Mouse (Mus musculus) neural tube, embryonic 12.5 days (tissue): Measurements from ENCODE around the gene Slc9a2. TPM values are rescaled to one million over a fixed set of nuclear protein-coding genes. Genes with fewer than 3 reads are reported as not detected.
A peak's percentile ranks its signal among the peaks of the same experiment; 100 is the strongest.
"Not testable (repeated sequence)": the region's sequence is repeated elsewhere in the genome, so short reads cannot be mapped to it uniquely, and the experiment has no call there.

Experiments used
- ATAC-seq: fragments of 200-750 bp; cut with Nextera tagmentation; 2 replicates; pipeline ENCODE4 v1.8.0; 2017; ENCODE audit warnings: low read depth, mild to moderate bottlenecking, moderate TSS enrichment, moderate library complexity; ENCODE audit not compliant: low FRiP score
- H3K27ac ChIP-seq: fragments of 300-500 bp; sonication (generic); 2 replicates; pipeline ENCODE4 v1.5.1; 2016
- H3K27me3 ChIP-seq: fragments of 300-500 bp; sonication (generic); replicated peaks from 2 replicates; pipeline ENCODE4 v1.6.1; 2016; ENCODE audit warnings: mild to moderate bottlenecking
- H3K36me3 ChIP-seq: fragments of 300-500 bp; sonication (generic); 2 replicates; pipeline ENCODE4 v1.6.1; 2016; ENCODE audit warnings: mild to moderate bottlenecking
- H3K4me1 ChIP-seq: fragments of 300-500 bp; sonication (generic); 2 replicates; pipeline ENCODE4 v1.6.1; 2016
- H3K4me2 ChIP-seq: fragments of 300-500 bp; sonication (generic); replicated peaks from 2 replicates; pipeline ENCODE4 v1.6.1; 2016; ENCODE audit warnings: mild to moderate bottlenecking
- H3K4me3 ChIP-seq: fragments of 300-500 bp; sonication (generic); 2 replicates; pipeline ENCODE4 v1.5.1; 2016
- H3K9ac ChIP-seq: fragments of 300-500 bp; sonication (generic); 2 replicates; pipeline ENCODE4 v1.6.1; 2016; ENCODE audit warnings: mild to moderate bottlenecking
- H3K9me3 ChIP-seq: fragments of 300-500 bp; sonication (generic); 2 replicates; pipeline ENCODE4 v1.6.1; 2016; ENCODE audit warnings: mild to moderate bottlenecking
- whole genome bisulfite sequencing: fragments of 180-500 bp; shearing (Covaris S2); methylation state at CpG from one replicate; pipeline ENCODE4 v1.1.7; 2016; 5-methylcytosine and 5-hydroxymethylcytosine counted together
- polyA plus RNA-seq: library from polyadenylated mRNA; unstranded; fragments of >200 nt; fragmentation: Nextera tagmentation; extraction: Ambion mirVana; gene quantifications from 2 replicates; pipeline ENCODE4 v1.2.1, GENCODE M21; 2016

Gene Slc9a2
- polyA plus RNA-seq, 1 experiment from 2014 or later = not detected

- ATAC-seq, H3K4me2 ChIP-seq, H3K36me3 ChIP-seq, H3K27ac ChIP-seq, H3K27me3 ChIP-seq, H3K9me3 ChIP-seq, H3K4me1 ChIP-seq, H3K4me3 ChIP-seq, H3K9ac ChIP-seq: not testable (repeated sequence)
- 10% methylated on average over 3 of the region's 3 CpGs for WGBS
These were observed 12.9 kb upstream of the Slc9a2 start for GRCm38 (mm10) chr1:40667442-40667841.

- Histone ChIP-seq H3K4me3 (no peak overlapping the region), H3K27me3 (no peaks in the 10 kb centered on the region), H3K27ac (no peak overlapping the region), H3K4me2 (no peak overlapping the region), H3K9ac (no peak overlapping the region), H3K36me3 (no peaks in the 10 kb centered on the region), H3K4me1 (no peaks in the 10 kb centered on the region), H3K9me3 (no peaks in the 10 kb centered on the region)
- ATAC-seq = no peak
- WGBS = 86% methylated on average over 3 of the region's 3 CpGs
These were observed 10.3 kb upstream of the Slc9a2 start for GRCm38 (mm10) chr1:40670025-40670424.

DNA sequence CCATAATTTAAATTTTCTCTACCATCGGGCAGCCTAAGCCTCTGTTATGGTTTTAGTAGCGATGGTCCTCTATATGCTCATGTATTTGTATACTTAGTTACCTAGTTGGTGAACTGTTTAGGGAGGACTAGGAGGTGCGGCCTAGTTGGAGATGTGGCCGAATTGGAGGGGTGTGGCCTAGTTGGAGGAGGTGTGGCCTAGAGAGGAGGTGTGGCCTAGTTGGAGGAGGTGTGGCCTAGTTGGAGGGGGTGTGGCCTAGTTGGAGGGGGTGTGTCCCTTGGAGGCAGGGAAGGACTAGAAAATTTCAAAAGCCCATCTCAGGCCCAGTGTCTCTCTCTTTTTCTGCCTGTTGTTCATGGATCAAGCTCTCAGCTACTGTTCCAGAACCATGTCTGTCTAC lies 8.9 kb upstream of the Slc9a2 start:
- 95% methylated on average over 4 of the region's 4 CpGs for WGBS
- no peak overlapping the region for H3K4me2 ChIP-seq
- no peaks in the 10 kb centered on the region for H3K36me3 ChIP-seq
- H3K9me3 ChIP-seq = no peaks in the 10 kb centered on the region
- H3K27ac ChIP-seq = no peak overlapping the region
- H3K9ac ChIP-seq = no peak overlapping the region
- no peak for ATAC-seq
- no peaks in the 10 kb centered on the region for H3K4me1 ChIP-seq
- H3K27me3 ChIP-seq = no peaks in the 10 kb centered on the region
- H3K4me3 ChIP-seq = no peak overlapping the region

GRCm38 (mm10) chr1:40677306-40677705 lies 3.1 kb upstream of the Slc9a2 start:
- H3K9ac ChIP-seq = no peak overlapping the region
- H3K36me3 ChIP-seq = no peaks in the 10 kb centered on the region
- no peak for ATAC-seq
- no peak overlapping the region for H3K4me2 ChIP-seq
- H3K4me1 ChIP-seq = peaks cover 16% of the 10 kb centered on the region
- no peaks in the 10 kb centered on the region for H3K9me3 ChIP-seq
- H3K27me3 ChIP-seq = peaks cover 37% of the 10 kb centered on the region
- H3K4me3 ChIP-seq = no peak overlapping the region
- 60% methylated on average over 5 of the region's 5 CpGs for WGBS
- H3K27ac ChIP-seq = no peak overlapping the region

GRCm38 (mm10) chr1:40680868-40681698 lies 709 bp downstream of the Slc9a2 start:
- ATAC-seq = peak; percentile 88
- H3K9ac ChIP-seq = peak overlapping the region; percentile 58
- H3K4me1 ChIP-seq = peaks cover 16% of the 10 kb centered on the region
- H3K4me2 ChIP-seq = peak overlapping the region; percentile 100
- H3K9me3 ChIP-seq = no peaks in the 10 kb centered on the region
- no peak overlapping the region for H3K27ac ChIP-seq
- no peaks in the 10 kb centered on the region for H3K36me3 ChIP-seq
- peaks cover 45% of the 10 kb centered on the region for H3K27me3 ChIP-seq
- peak overlapping the region; percentile 67 for H3K4me3 ChIP-seq
- WGBS = under 1% methylated on average over 73 of the region's 90 CpGs

- Histone ChIP-seq H3K9me3 (no peaks in the 10 kb centered on the region), H3K27ac (no peak overlapping the region), H3K36me3 (no peaks in the 10 kb centered on the region), H3K4me2 (peak overlapping the region; percentile 100), H3K4me1 (peaks cover 16% of the 10 kb centered on the region), H3K9ac (peak overlapping the region; percentile 58), H3K27me3 (peaks cover 45% of the 10 kb centered on the region), H3K4me3 (peak overlapping the region; percentile 67)
- ATAC-seq = peak; percentile 66
- WGBS = 5% methylated on average over 44 of the region's 44 CpGs
These were observed 1.5 kb downstream of the Slc9a2 start for GRCm38 (mm10) chr1:40681699-40682510.

DNA sequence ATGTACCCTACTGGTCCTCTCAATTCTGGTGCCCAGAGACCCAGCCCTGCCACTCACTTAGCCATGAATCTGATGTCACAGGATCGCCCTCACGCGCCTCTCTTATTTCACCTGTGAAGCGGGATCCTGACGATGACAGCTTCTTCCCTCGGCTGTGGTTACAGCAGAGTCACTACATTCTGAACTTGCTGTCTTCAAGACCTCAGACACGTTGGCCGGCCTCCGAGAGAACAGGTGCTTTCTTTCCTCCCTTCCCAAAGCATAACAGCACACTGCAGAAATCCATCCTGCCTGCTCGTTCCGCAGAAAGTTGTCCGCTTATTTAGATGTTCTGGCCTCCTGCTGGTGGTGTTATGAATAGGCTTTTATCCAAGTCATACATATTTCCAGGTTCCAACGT lies 13.9 kb downstream of the Slc9a2 start:
- no peak for ATAC-seq
- no peaks in the 10 kb centered on the region for H3K9me3 ChIP-seq
- WGBS = 89% methylated on average over 13 of the region's 13 CpGs
- H3K4me3 ChIP-seq = no peak overlapping the region
- H3K4me2 ChIP-seq = no peak overlapping the region
- H3K4me1 ChIP-seq = no peaks in the 10 kb centered on the region
- no peak overlapping the region for H3K27ac ChIP-seq
- no peaks in the 10 kb centered on the region for H3K27me3 ChIP-seq
- H3K9ac ChIP-seq = no peak overlapping the region
- H3K36me3 ChIP-seq = no peaks in the 10 kb centered on the region

DNA sequence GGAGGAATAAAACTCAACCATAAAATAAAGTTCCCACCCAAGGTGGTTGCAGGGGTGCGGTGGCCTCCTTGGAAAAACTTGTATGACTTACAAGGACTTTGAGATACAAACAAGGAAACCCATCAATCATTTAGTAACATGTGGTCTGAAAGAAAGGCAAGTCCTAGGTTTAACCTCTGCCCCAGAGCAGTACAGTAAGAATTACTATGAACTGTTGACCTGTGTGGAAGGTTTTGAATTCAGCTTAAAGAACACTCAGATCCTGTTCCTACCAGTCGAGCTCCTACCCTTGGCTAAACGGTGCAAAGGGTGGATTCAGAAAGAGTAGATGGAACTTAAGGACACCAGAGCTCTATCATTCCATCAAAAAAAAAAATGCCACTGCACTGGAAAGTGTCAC lies 16.1 kb downstream of the Slc9a2 start:
- H3K9ac ChIP-seq = no peak overlapping the region
- H3K4me2 ChIP-seq = no peak overlapping the region
- H3K36me3 ChIP-seq = no peaks in the 10 kb centered on the region
- H3K27ac ChIP-seq = no peak overlapping the region
- no peaks in the 10 kb centered on the region for H3K4me1 ChIP-seq
- H3K4me3 ChIP-seq = no peak overlapping the region
- H3K27me3 ChIP-seq = no peaks in the 10 kb centered on the region
- no peaks in the 10 kb centered on the region for H3K9me3 ChIP-seq
- 88% methylated on average over 3 of the region's 3 CpGs for WGBS
- ATAC-seq = no peak

DNA sequence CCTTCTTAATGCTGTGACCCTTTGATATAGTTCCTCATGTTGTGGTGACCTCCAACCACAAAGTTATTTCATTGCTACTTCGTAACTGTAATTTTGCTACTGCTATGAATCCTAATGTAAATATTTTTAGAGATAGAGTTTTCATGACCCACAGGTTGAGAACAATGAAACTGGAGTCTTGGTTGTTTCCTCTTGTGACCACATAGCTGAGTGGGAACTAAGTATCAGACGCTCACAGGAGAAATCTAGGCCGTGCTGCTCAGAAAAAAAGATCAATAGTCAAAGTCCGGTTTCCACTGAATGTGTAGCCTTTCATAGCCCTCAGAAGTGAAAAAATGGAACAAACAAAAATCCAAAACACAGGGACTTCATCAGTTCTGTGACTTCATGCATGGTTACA lies 24.7 kb downstream of the Slc9a2 start:
- Histone ChIP-seq H3K4me2 (no peak overlapping the region), H3K9ac (no peak overlapping the region), H3K27me3 (no peaks in the 10 kb centered on the region), H3K27ac (no peak overlapping the region), H3K9me3 (no peaks in the 10 kb centered on the region), H3K36me3 (no peaks in the 10 kb centered on the region), H3K4me3 (no peak overlapping the region), H3K4me1 (no peaks in the 10 kb centered on the region)
- ATAC-seq = no peak
- 93% methylated on average over 4 of the region's 4 CpGs for WGBS

DNA sequence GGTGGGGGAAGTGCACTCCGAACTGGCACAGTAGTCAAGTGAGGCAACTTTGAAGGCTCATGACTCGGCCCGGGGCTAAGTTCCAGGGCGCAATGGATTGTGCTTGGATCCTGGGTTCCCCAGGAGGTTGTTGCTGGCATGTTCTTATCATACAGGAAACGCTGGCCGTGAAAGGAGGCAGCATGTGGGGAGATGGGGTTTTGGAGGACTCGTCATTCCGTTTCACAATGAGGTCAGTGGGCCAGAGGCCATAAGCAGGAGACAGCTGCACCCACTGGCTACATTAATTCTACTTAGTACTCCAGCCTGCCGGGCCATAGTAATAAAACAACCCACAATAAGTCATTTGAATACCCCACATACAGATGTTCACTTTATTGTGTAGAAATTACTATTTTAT lies 34.6 kb downstream of the Slc9a2 start:
- Histone ChIP-seq H3K4me3 (no peak overlapping the region), H3K27me3 (no peaks in the 10 kb centered on the region), H3K27ac (no peak overlapping the region), H3K9me3 (no peaks in the 10 kb centered on the region), H3K36me3 (no peaks in the 10 kb centered on the region), H3K4me1 (no peaks in the 10 kb centered on the region), H3K9ac (no peak overlapping the region), H3K4me2 (no peak overlapping the region)
- ATAC-seq = no peak
- 81% methylated on average over 9 of the region's 9 CpGs for WGBS

DNA sequence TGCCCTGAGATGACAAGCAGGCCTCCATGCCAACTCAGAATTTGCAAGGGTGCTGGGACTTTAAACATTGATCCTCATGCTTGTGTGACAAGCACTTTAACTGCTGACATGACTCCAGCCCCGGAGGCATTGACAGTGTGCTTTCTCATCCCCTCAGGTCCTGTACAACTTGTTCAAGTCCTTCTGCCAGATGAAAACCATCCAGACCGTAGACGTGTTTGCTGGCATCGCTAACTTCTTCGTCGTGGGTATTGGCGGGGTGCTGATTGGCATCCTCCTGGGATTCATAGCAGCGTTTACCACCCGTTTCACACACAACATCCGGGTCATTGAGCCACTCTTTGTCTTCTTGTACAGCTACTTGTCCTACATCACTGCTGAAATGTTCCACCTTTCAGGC lies 45.7 kb downstream of the Slc9a2 start:
- no peaks in the 10 kb centered on the region for H3K27me3 ChIP-seq
- H3K9me3 ChIP-seq = no peaks in the 10 kb centered on the region
- no peak overlapping the region for H3K27ac ChIP-seq
- no peak for ATAC-seq
- H3K36me3 ChIP-seq = no peaks in the 10 kb centered on the region
- WGBS = 89% methylated on average over 10 of the region's 10 CpGs
- H3K4me3 ChIP-seq = no peak overlapping the region
- no peak overlapping the region for H3K9ac ChIP-seq
- H3K4me1 ChIP-seq = no peaks in the 10 kb centered on the region
- no peak overlapping the region for H3K4me2 ChIP-seq

DNA sequence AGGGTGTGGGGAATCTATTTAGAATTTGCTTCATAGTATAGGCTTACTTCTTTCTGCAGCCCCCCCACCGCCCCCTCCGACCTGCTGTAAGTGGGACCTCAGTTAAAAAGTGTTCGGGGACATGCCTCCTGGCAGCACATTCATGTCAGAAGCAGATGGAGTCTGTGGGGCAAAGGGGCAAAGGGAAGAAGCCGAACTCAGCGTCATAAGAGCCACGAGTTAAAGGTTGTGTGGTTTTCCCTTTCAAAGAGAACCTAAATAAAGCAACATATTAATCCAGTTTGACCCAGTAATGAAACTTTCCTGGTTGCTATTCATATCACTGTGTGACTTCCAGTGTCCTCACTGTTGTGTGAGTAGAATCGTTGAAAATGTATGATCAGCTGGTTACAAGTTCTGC lies 47.0 kb downstream of the Slc9a2 start:
- Histone ChIP-seq H3K9me3 (no peaks in the 10 kb centered on the region), H3K4me2 (no peak overlapping the region), H3K27me3 (no peaks in the 10 kb centered on the region), H3K27ac (no peak overlapping the region), H3K36me3 (no peaks in the 10 kb centered on the region), H3K4me3 (no peak overlapping the region), H3K9ac (no peak overlapping the region), H3K4me1 (no peaks in the 10 kb centered on the region)
- 87% methylated on average over 7 of the region's 7 CpGs for WGBS
- ATAC-seq = no peak
